15 mouse cellular contexts compared by ENCODE assay signal in the genomic region with DNA sequence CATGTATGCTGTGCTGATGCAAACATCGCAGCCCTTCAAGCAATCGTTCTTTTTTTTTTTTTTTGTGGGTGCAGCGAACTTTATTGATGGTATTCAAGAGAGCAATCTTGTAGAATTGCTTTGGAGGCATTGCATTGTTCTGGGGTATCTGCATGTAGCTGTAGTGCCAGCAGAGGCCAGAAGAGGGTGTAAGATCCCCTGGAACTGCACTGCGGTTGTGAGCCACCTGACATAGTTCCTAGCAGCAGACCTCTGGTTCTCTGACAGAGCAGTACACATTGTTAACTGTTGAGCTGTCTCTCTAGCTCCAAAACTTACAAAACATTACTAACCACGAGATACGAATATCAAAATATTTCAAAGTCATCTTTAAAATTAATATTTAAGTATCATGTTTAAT.
DNase-seq lines count a peak whose midpoint lies in the region; ATAC-seq and TF ChIP-seq lines count a peak whose summit lies in the region.
"Had no signal": no experiment of that assay in that cellular context is flagged by ENCODE, and none has a peak within 500 bp of the region (broad histone marks: within the 10 kb centered on the region; RNA-seq: fewer than 3 reads in every experiment).

No protein-coding gene starts in this region.

- TF ChIP-seq CTCF in hindbrain, postnatal 0 days (IDR thresholded peaks at IDR 0.05; ENCODE audit: low read depth) = peak; percentile 24; the same call in 1 of the 2 replicates
- TF ChIP-seq CTCF in MEL (IDR thresholded peaks at IDR 0.05 in 2 of 3, conservative IDR thresholded peaks at IDR 0.05 in 1 of 3; ENCODE audit: control insufficient read depth in 1 of 3, insufficient read depth in 1 of 3, low read depth in 2 of 3, low read length in 3 of 3, poor library complexity in 1 of 3, severe bottlenecking in 1 of 3) = peak; percentile 18 to 40 (median 36); a peak in 4 of 6 replicates

- peak; percentile 40 for TF ChIP-seq RAD21 in MEL (IDR thresholded peaks at IDR 0.05; ENCODE audit: low read depth, low read length)

- no peak overlapping the region for H3K4me3 ChIP-seq in hindbrain, postnatal 0 days (ENCODE audit: low read length)
- H3K4me3 ChIP-seq in hindbrain, embryonic 16.5 days (ENCODE audit: low read length) = no peak overlapping the region
- H3K4me3 ChIP-seq in midbrain, embryonic 12.5 days = no peak overlapping the region
- H3K4me3 ChIP-seq in midbrain, embryonic 15.5 days = no peak overlapping the region
- H3K4me3 ChIP-seq in MEL (ENCODE audit: control insufficient read depth in 1 of 2, insufficient read depth in 1 of 2, low read depth in 2 of 2, low read length in 2 of 2) = no peak overlapping the region
- H3K4me3 ChIP-seq: embryonic facial prominence, embryonic 13.5 days had no signal

- no peak for DNase-seq in hindbrain, postnatal 0 days (ENCODE audit: low spot score)
- DNase-seq in MEL (ENCODE audit: low read depth, low spot score) = peak; percentile 32
- no peak for DNase-seq in natural killer cell, adult 2 months (ENCODE audit: low spot score in 2 of 2)
- DNase-seq in ovary, postnatal 14 days (ENCODE audit: low spot score) = no peak
- DNase-seq: adrenal gland, adult 8-10 months; cerebellum, adult 11-12 months; gastrocnemius, postnatal 14 days; kidney, adult 11 months; lung, postnatal 10 days had no signal

- no peak overlapping the region for H3K4me2 ChIP-seq in hindbrain, postnatal 0 days (ENCODE audit: low read depth, low read length)
- H3K4me2 ChIP-seq in hindbrain, embryonic 16.5 days (ENCODE audit: low read length) = no peak overlapping the region
- no peak overlapping the region for H3K4me2 ChIP-seq in midbrain, embryonic 12.5 days (replicated peaks)
- no peak overlapping the region for H3K4me2 ChIP-seq in midbrain, embryonic 15.5 days
- H3K4me2 ChIP-seq: embryonic facial prominence, embryonic 13.5 days had no signal

- no peaks in the 10 kb centered on the region for H3K79me2 ChIP-seq in MEL (ENCODE audit: control insufficient read depth, insufficient read depth, low read length, poor library complexity)

- H3K27ac ChIP-seq in hindbrain, postnatal 0 days = no peak overlapping the region
- no peak overlapping the region for H3K27ac ChIP-seq in hindbrain, embryonic 16.5 days (ENCODE audit: low read depth, low read length)
- no peak overlapping the region for H3K27ac ChIP-seq in midbrain, embryonic 12.5 days (replicated peaks)
- H3K27ac ChIP-seq in midbrain, embryonic 15.5 days = no peak overlapping the region
- H3K27ac ChIP-seq in MEL (ENCODE audit: control insufficient read depth, low read depth, low read length) = no peak overlapping the region
- H3K27ac ChIP-seq: embryonic facial prominence, embryonic 13.5 days had no signal

- TF ChIP-seq POLR2A in MEL (IDR thresholded peaks at IDR 0.05; ENCODE audit: control insufficient read depth in 1 of 2, insufficient read depth in 1 of 2, low read depth in 1 of 2, low read length in 2 of 2, poor library complexity in 1 of 2) = no peak

- no peaks in the 10 kb centered on the region for H3K9me3 ChIP-seq in hindbrain, postnatal 0 days (ENCODE audit: low read length)
- H3K9me3 ChIP-seq in hindbrain, embryonic 16.5 days (ENCODE audit: control insufficient read depth, low read length) = no peaks in the 10 kb centered on the region
- no peaks in the 10 kb centered on the region for H3K9me3 ChIP-seq in midbrain, embryonic 12.5 days
- no peaks in the 10 kb centered on the region for H3K9me3 ChIP-seq in midbrain, embryonic 15.5 days
- no peaks in the 10 kb centered on the region for H3K9me3 ChIP-seq in MEL (replicated peaks; ENCODE audit: insufficient read depth, low read length)
- H3K9me3 ChIP-seq: embryonic facial prominence, embryonic 13.5 days had no signal

- no peaks in the 10 kb centered on the region for H3K36me3 ChIP-seq in hindbrain, postnatal 0 days (ENCODE audit: insufficient read depth, low read length)
- H3K36me3 ChIP-seq in hindbrain, embryonic 16.5 days (ENCODE audit: control insufficient read depth, insufficient read depth, low read length) = no peaks in the 10 kb centered on the region
- peaks cover 16% of the 10 kb centered on the region for H3K36me3 ChIP-seq in midbrain, embryonic 12.5 days
- H3K36me3 ChIP-seq in midbrain, embryonic 15.5 days (replicated peaks) = no peaks in the 10 kb centered on the region
- H3K36me3 ChIP-seq in MEL (ENCODE audit: control insufficient read depth in 1 of 2, insufficient read depth in 2 of 2, low read length in 2 of 2) = no peaks in the 10 kb centered on the region
- H3K36me3 ChIP-seq: embryonic facial prominence, embryonic 13.5 days had no signal

- 85% methylated on average over 6 of the region's 6 CpGs for WGBS in hindbrain, postnatal 0 days
- 87% methylated on average over 6 of the region's 6 CpGs for WGBS in hindbrain, embryonic 16.5 days
- 89% methylated on average over 6 of the region's 6 CpGs for WGBS in midbrain, embryonic 12.5 days
- 88% methylated on average over 6 of the region's 6 CpGs for WGBS in midbrain, embryonic 15.5 days

- no peak for ATAC-seq in hindbrain, postnatal 0 days
- no peak for ATAC-seq in hindbrain, embryonic 16.5 days
- 0 out of 2 replicates have a peak, but pooled peaks have one; percentile 60 for ATAC-seq in midbrain, embryonic 12.5 days (ENCODE audit: low FRiP score, low read depth)
- no peak for ATAC-seq in midbrain, embryonic 15.5 days (replicated peaks)
- 0 out of 2 replicates have a peak, but pooled peaks have one; percentile 9 for ATAC-seq in granulocyte monocyte progenitor cell, adult 5-6 weeks (replicated peaks; ENCODE audit: poor library complexity, severe bottlenecking)
- ATAC-seq: forebrain, embryonic 14.5 days had no signal

- no peaks in the 10 kb centered on the region for H3K4me1 ChIP-seq in hindbrain, postnatal 0 days (ENCODE audit: insufficient read depth, low read length)
- no peaks in the 10 kb centered on the region for H3K4me1 ChIP-seq in hindbrain, embryonic 16.5 days (ENCODE audit: control insufficient read depth, insufficient read depth, low read depth, low read length)
- no peaks in the 10 kb centered on the region for H3K4me1 ChIP-seq in midbrain, embryonic 12.5 days
- H3K4me1 ChIP-seq in midbrain, embryonic 15.5 days = no peaks in the 10 kb centered on the region
- H3K4me1 ChIP-seq in MEL (ENCODE audit: control insufficient read depth in 1 of 2, insufficient read depth in 2 of 2, low read length in 2 of 2) = no peaks in the 10 kb centered on the region
- H3K4me1 ChIP-seq: embryonic facial prominence, embryonic 13.5 days had no signal

- no peaks in the 10 kb centered on the region for H3K27me3 ChIP-seq in hindbrain, postnatal 0 days (ENCODE audit: insufficient read depth, low read length)
- no peaks in the 10 kb centered on the region for H3K27me3 ChIP-seq in hindbrain, embryonic 16.5 days (replicated peaks; ENCODE audit: control insufficient read depth, insufficient read depth, low read length)
- no peaks in the 10 kb centered on the region for H3K27me3 ChIP-seq in midbrain, embryonic 12.5 days
- H3K27me3 ChIP-seq in midbrain, embryonic 15.5 days (replicated peaks) = no peaks in the 10 kb centered on the region
- no peaks in the 10 kb centered on the region for H3K27me3 ChIP-seq in MEL (ENCODE audit: control insufficient read depth in 1 of 2, insufficient read depth in 2 of 2, low read length in 2 of 2)
- H3K27me3 ChIP-seq: embryonic facial prominence, embryonic 13.5 days had no signal

- no peak for TF ChIP-seq EP300 in MEL (IDR thresholded peaks at IDR 0.05; ENCODE audit: low read depth in 1 of 2, low read length in 2 of 2)

- no peak overlapping the region for H3K9ac ChIP-seq in hindbrain, postnatal 0 days (replicated peaks; ENCODE audit: low read length)
- H3K9ac ChIP-seq in hindbrain, embryonic 16.5 days (ENCODE audit: low read depth, low read length) = no peak overlapping the region
- no peak overlapping the region for H3K9ac ChIP-seq in midbrain, embryonic 12.5 days (replicated peaks)
- H3K9ac ChIP-seq in midbrain, embryonic 15.5 days = no peak overlapping the region
- no peak overlapping the region for H3K9ac ChIP-seq in MEL (ENCODE audit: control insufficient read depth, low read depth, low read length, poor library complexity, severe bottlenecking)
- H3K9ac ChIP-seq: embryonic facial prominence, embryonic 13.5 days had no signal

TF ChIP-seq in MEL, 35 proteins besides CTCF, POLR2A, EP300 and RAD21:
- TF ChIP-seq SMC3 (IDR thresholded peaks at IDR 0.05; ENCODE audit: low read depth, low read length) = peak; percentile 50
- TF ChIP-seq ZNF384 (IDR thresholded peaks at IDR 0.05; ENCODE audit: low read depth, low read length) = no peak
- TF ChIP-seq ZC3H11A (IDR thresholded peaks at IDR 0.05; ENCODE audit: low read depth, low read length) = 0 out of 2 replicates have a peak, but pooled peaks have one; percentile 12
- no peak for TF ChIP-seq E2F4 (IDR thresholded peaks at IDR 0.05; ENCODE audit: borderline replicate concordance, low read depth, low read length)
- no peak for TF ChIP-seq GATA1 (IDR thresholded peaks at IDR 0.05; ENCODE audit: low read depth, low read length)

Comparison
In these comparisons a context has a peak if more than half of its experiments do, and no peak if none do; other contexts are left out.
1. ATAC-seq: peak in midbrain, embryonic 12.5 days (single experiment) and granulocyte monocyte progenitor cell, adult 5-6 weeks (single experiment); none in hindbrain, postnatal 0 days (single experiment), hindbrain, embryonic 16.5 days (single experiment) and midbrain, embryonic 15.5 days (single experiment).